Mouse (Mus musculus) ES-E14 (cell line): ENCODE measurements around the gene Zfp853. TPM values are rescaled to one million over a fixed set of nuclear protein-coding genes. Genes with fewer than 3 reads are reported as not detected.

Experiments
- DNase-seq: peaks from one replicate; pipeline ENCODE4 v3.0.0-alpha.2; 2013; ENCODE audit warnings: low read depth, low spot score
- H3K27ac ChIP-seq: 2 replicates; pipeline ENCODE4 v1.5.1; 2012; ENCODE audit warnings: low read depth, mild to moderate bottlenecking, low read length, moderate library complexity, mixed read lengths; ENCODE audit not compliant: poor library complexity, insufficient read depth, severe bottlenecking
- H3K36me3 ChIP-seq: 2 replicates; pipeline ENCODE4 v1.6.1; 2012; ENCODE audit warnings: mild to moderate bottlenecking, low read length, moderate library complexity, mixed read lengths; ENCODE audit not compliant: control insufficient read depth, poor library complexity, insufficient read depth, severe bottlenecking
- H3K4me1 ChIP-seq, 2 experiments: fragments of 150-350 bp in 1 of 2; sonication (generic) in 1 of 2; 2 replicates each; pipeline ENCODE4 v1.6.1; 2012; ENCODE audit warnings: low read length in 2 of 2, mild to moderate bottlenecking in 1 of 2, mixed read lengths in 1 of 2; ENCODE audit not compliant: control insufficient read depth in 2 of 2, insufficient read depth in 2 of 2, poor library complexity in 1 of 2
- H3K4me3 ChIP-seq, 2 experiments: fragments of 150-350 bp in 1 of 2; sonication (generic) in 1 of 2; 2 replicates each; pipeline ENCODE4 v1.5.1; 2012; ENCODE audit warnings: low read length in 2 of 2, low read depth in 1 of 2, mild to moderate bottlenecking in 1 of 2, mixed read lengths in 1 of 2; ENCODE audit not compliant: insufficient read depth in 1 of 2, poor library complexity in 1 of 2, severe bottlenecking in 1 of 2
- H3K9ac ChIP-seq: 2 replicates; pipeline ENCODE4 v1.6.1; 2012; ENCODE audit warnings: low read depth, mild to moderate bottlenecking, low read length, mixed read lengths; ENCODE audit not compliant: poor library complexity, insufficient read depth, severe bottlenecking
- H3K9me3 ChIP-seq: fragments of 150-350 bp; sonication (generic); 2 replicates; pipeline ENCODE4 v1.6.1; 2012; ENCODE audit warnings: low read depth, mild to moderate bottlenecking, low read length; ENCODE audit not compliant: control insufficient read depth, insufficient read depth
- CHD2 ChIP-seq: IDR thresholded peaks from 2 replicates; pipeline ENCODE4 v1.6.1; 2014; ENCODE audit warnings: mild to moderate bottlenecking, low read depth, low read length, inconsistent platforms
- HCFC1 ChIP-seq: IDR thresholded peaks from 2 replicates; pipeline ENCODE4 v1.6.1; 2012; ENCODE audit warnings: low read length, inconsistent platforms, borderline replicate concordance; ENCODE audit not compliant: insufficient read depth
- MAFK ChIP-seq: IDR thresholded peaks from 2 replicates; pipeline ENCODE4 v1.6.1; 2014; ENCODE audit warnings: mild to moderate bottlenecking, low read depth, low read length, inconsistent platforms; ENCODE audit not compliant: insufficient read depth
- ZC3H11A ChIP-seq: IDR thresholded peaks from 2 replicates; pipeline ENCODE4 v1.6.1; 2012; ENCODE audit warnings: low read depth, mild to moderate bottlenecking, inconsistent platforms, low read length, borderline replicate concordance
- ZNF384 ChIP-seq: IDR thresholded peaks from 2 replicates; pipeline ENCODE4 v1.6.1; 2012; ENCODE audit warnings: low read depth, low read length, inconsistent platforms
- in situ Hi-C, 2 experiments: fragments of 600-800 bp; cut with MboI; formaldehyde crosslinking; loops; one replicate each; pipeline ENCODE4 v1.15.1; 2025; ENCODE audit warnings: low sequenced_read_pairs in 2 of 2, inconsistent platforms in 1 of 2; ENCODE audit not compliant: unreplicated experiment in 2 of 2
- total RNA-seq: library from RNA; depleted of rRNA; stranded (reverse); fragments of 300-350 nt; gene quantifications from 2 replicates; pipeline ENCODE4 v1.2.3, GENCODE M21; 2012

The Zfp853 gene
- total RNA-seq, 1 experiment: 0.67 TPM

- H3K4me3 ChIP-seq: peak overlapping the region; percentile 49 to 87
- H3K9ac ChIP-seq: peak overlapping the region; percentile 76
- TF ChIP-seq MAFK: no peak
- TF ChIP-seq ZNF384: no peak
- TF ChIP-seq ZC3H11A: no peak
- TF ChIP-seq HCFC1: no peak
- no peak for TF ChIP-seq CHD2
- H3K4me1 ChIP-seq: peaks cover 0 to 8% of the 10 kb centered on the region in 2 experiments; a peak in 2 of 4 replicates
- no peak for DNase-seq
- no peaks in the 10 kb centered on the region for H3K9me3 ChIP-seq
- H3K36me3 ChIP-seq: peaks cover 28% of the 10 kb centered on the region
- H3K27ac ChIP-seq: no peak overlapping the region; the same call in 1 of the 2 replicates
- in situ Hi-C loops: no loop called here
These were observed 22.1 kb upstream of the Zfp853 start for GRCm38 (mm10) chr5:143315514-143315888.

GRCm38 (mm10) chr5:143314730-143315513 is 21.5 kb upstream of the Zfp853 start, which contains the start of gene E130309D02Rik:
Gene E130309D02Rik (minus strand): TSS chr5:143315360.
- peak within 1 kb of the TSS; percentile 87 to 94 for H3K4me3 ChIP-seq
- no peaks in the 10 kb centered on the region for H3K9me3 ChIP-seq
- no peak for DNase-seq
- H3K9ac ChIP-seq: peak within 1 kb of the TSS; percentile 95
- in situ Hi-C loops: no loop called here
- H3K4me1 ChIP-seq: peaks cover 0 to 8% of the 10 kb centered on the region in 2 experiments; a peak in 2 of 4 replicates
- H3K27ac ChIP-seq: no peak within 1 kb of the TSS; the same call in 1 of the 2 replicates
- peaks cover 29% of the 10 kb centered on the region for H3K36me3 ChIP-seq
- TF ChIP-seq HCFC1 (peak; percentile 66; the same call in 1 of the 2 replicates), ZC3H11A (no peak), MAFK (no peak)

- DNase-seq: no peak
- Histone ChIP-seq H3K36me3 (peaks cover 36% of the 10 kb centered on the region), H3K9ac (peak overlapping the region; percentile 95), H3K9me3 (no peaks in the 10 kb centered on the region), H3K27ac (no peak overlapping the region), H3K4me3 (peak overlapping the region; percentile 87 to 94), H3K4me1 (peaks cover 0 to 8% of the 10 kb centered on the region in 2 experiments; a peak in 2 of 4 replicates)
- in situ Hi-C loops: no loop called here
- TF ChIP-seq HCFC1 (no peak), ZNF384 (no peak), ZC3H11A (no peak), CHD2 (no peak), MAFK (no peak)
These were observed 20.8 kb upstream of the Zfp853 start for GRCm38 (mm10) chr5:143314183-143314729.

- in situ Hi-C loops: no loop called here
- H3K9ac ChIP-seq: no peak overlapping the region
- peak; percentile 95 for DNase-seq
These were observed 18.5 kb upstream of the Zfp853 start for GRCm38 (mm10) chr5:143311886-143312285.

More at GRCm38 (mm10) chr5:143311886-143312285, 18.5 kb upstream of the Zfp853 start:
- no peaks in the 10 kb centered on the region for H3K9me3 ChIP-seq
- no peak for TF ChIP-seq MAFK
- TF ChIP-seq ZNF384: no peak
- no peak for TF ChIP-seq HCFC1
- TF ChIP-seq CHD2: no peak
- no peak for TF ChIP-seq ZC3H11A
- H3K4me3 ChIP-seq: no peak overlapping the region
- no peak overlapping the region for H3K27ac ChIP-seq
- H3K36me3 ChIP-seq: peaks cover 40% of the 10 kb centered on the region
- peaks cover 0 to 8% of the 10 kb centered on the region in 2 experiments; a peak in 2 of 4 replicates for H3K4me1 ChIP-seq
